Mouse (Mus musculus) brain, embryonic 14.5 days (tissue): ENCODE measurements around the gene Cobl.

Source experiments
- CTCF ChIP-seq: fragments of 200-500 bp; IDR thresholded peaks from 2 replicates; pipeline ENCODE4 v1.5.1; 2012; ENCODE audit warnings: inconsistent platforms, mild to moderate bottlenecking, moderate library complexity, borderline replicate concordance; ENCODE audit not compliant: insufficient read depth, insufficient read length; ENCODE audit errors: extremely low read depth
- POLR2A ChIP-seq: fragments of 200-500 bp; IDR thresholded peaks from 2 replicates; pipeline ENCODE4 v1.6.1; 2012; ENCODE audit warnings: mild to moderate bottlenecking, inconsistent platforms, borderline replicate concordance; ENCODE audit not compliant: poor library complexity, insufficient read depth, insufficient read length, severe bottlenecking; ENCODE audit errors: extremely low read depth

DNA sequence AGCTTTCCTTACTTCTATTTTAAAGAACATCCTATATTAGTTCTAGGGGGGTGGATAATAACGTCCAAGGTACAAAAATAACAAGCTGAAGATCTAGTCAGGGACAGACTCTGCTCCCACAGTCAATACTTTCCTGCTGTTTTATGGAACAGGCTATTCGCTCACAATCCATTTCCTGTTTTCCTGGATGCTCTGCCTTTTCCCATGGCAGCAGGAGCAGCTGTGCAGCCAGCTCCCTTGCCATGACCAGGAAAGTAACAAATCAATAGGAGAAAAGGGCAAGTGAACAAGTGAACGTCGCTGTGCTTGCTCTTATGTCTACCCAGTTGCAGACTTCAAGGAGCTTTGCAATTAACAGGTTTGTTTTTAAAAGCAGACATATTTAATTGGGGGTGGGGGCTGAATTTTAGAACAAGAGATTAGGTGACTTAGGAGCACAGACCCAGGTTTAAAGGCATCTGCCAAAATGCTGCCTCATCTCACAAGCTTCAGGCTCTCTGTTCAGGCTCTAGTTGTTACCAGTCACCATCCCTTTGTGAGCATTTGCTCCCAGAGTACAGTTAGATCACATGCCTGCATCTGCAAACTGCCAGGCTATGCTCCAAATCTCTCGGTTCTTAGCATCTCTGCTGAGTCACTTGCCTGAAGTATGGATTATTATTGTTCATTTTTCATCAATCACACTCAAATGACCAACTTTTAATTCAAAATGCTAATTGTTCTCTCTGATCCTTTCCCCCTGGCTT is 164.9 kb downstream of the Cobl start:
- TF ChIP-seq POLR2A = no peak
- no peak for TF ChIP-seq CTCF
